Mouse (Mus musculus): ENCODE data around the gene Olfr661.

The Olfr661 gene

DNA sequence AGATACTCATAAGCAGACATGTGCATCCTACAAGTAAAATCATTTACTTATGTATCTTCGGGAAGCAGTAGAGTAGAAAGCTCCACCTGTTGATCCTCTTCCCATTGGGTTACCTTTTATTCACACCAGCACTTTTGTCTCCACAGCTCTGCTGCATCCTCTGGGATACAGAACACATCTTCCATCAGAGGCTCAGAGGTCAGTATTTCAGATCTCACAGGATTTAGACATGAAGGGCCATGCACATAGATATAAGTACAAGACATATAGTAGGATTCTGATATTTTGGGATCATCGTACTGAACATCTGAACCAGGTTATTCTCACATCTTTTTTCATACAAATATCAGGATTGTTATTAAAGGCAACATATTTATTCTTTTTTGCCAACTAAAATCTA lies at the start of gene Olfr661:
Olfr661 (plus strand) TSS at position 301 of the 400 bp plus-strand sequence.
- no peak for DNase-seq (ENCODE audit: low spot score in 2 of 2)

DNA sequence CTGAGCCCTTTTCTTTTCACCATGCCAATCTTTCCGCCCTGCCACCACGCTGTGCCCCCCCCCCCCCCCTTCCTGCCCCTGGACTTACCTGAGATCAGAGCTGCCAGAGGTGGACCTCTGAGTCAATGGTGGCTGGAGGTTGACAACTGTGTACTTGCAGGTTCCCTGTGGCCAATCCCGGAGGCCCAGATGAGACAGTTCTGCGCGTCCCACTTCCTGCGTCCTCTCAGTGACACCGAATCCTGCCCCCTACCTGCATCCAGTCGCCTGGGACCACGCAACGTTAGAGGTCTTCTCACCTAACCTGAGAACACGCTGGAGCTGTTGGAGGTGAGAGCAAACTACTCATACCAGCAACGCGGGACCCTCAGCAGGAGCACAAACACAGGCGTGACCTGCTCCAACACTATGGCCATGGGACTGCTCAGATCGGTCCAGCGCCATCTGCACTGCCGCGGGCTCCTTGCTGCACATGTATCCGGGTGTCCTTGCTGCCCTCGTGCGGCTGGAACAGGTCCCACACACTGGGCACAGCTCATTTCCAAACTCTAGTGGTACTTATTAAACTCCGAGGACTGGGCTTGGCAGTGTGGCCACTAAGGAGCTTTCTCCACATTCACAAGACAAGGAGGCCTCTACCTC lies 39.3 kb upstream of the Olfr661 start, which contains the start of gene Olfr658:
Olfr658 (minus strand) TSS at position 465 of the 642 bp plus-strand sequence.
- peak in 1 of 2 experiments; percentile 1 for DNase-seq (ENCODE audit: low spot score in 2 of 2)

DNA sequence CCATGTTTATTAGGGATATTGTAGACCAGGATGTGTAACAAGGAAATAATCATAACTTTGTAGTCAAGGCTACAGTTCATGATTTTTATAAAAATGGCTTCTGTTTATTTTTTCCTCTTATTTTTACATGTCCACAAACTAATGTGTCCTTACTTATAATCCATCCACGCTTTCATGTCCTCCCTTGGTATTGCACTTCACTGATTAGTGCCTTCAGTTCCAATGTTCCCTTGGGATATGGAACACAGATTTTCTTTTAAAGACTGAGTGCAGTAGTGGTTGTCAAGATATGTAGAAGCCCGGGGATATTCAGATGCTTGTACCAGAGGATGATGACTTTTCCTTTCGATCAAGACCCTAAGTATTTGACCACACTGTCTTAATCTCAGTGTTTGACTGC lies 19.8 kb upstream of the Olfr661 start, which contains the start of gene Olfr659:
Olfr659 (plus strand) TSS at position 301 of the 400 bp plus-strand sequence.
- no peak for DNase-seq (ENCODE audit: low spot score in 2 of 2)
